Mouse (Mus musculus): ENCODE measurements around the gene Hmga1. TPM values are rescaled to one million over a fixed set of nuclear protein-coding genes. Genes with fewer than 3 reads are reported as not detected.

Gene Hmga1
- polyA plus RNA-seq, 1 experiment: 397 TPM

GRCm38 (mm10) chr17:27533354-27533753 is 22.9 kb upstream of the Hmga1 start:
- no peaks in the 10 kb centered on the region for H3K79me2 ChIP-seq (ENCODE audit: control insufficient read depth, insufficient read depth)
- H3K4me3 ChIP-seq (ENCODE audit: insufficient read depth, poor library complexity, severe bottlenecking): no peak overlapping the region
- no peaks in the 10 kb centered on the region for H3K36me3 ChIP-seq (ENCODE audit: control insufficient read depth, insufficient read depth)
- no peak overlapping the region for H3ac ChIP-seq (ENCODE audit: control insufficient read depth, insufficient read length, low read depth)
- H3K27me3 ChIP-seq (ENCODE audit: control insufficient read depth, insufficient read depth, insufficient read length): no peaks in the 10 kb centered on the region
- H3K79me3 ChIP-seq (ENCODE audit: low read depth): no peaks in the 10 kb centered on the region
- TF ChIP-seq USF1 (IDR thresholded peaks at IDR 0.05; ENCODE audit: low read depth): no peak
- no peak for TF ChIP-seq FOSL1 (IDR thresholded peaks at IDR 0.05; ENCODE audit: insufficient read depth, low read length, poor library complexity, severe bottlenecking)
- no peak for TF ChIP-seq MYOD1 (IDR thresholded peaks at IDR 0.05; ENCODE audit: control insufficient read depth, insufficient read length, low read depth)
- no peak for TF ChIP-seq CEBPB (IDR thresholded peaks at IDR 0.05; ENCODE audit: low read depth)
- no peak for TF ChIP-seq CTCF (IDR thresholded peaks at IDR 0.05; ENCODE audit: control insufficient read depth, insufficient read depth, insufficient read length)
- no peak for TF ChIP-seq MAX (IDR thresholded peaks at IDR 0.05)
- no peak for TF ChIP-seq MYOG (IDR thresholded peaks at IDR 0.05; ENCODE audit: control insufficient read depth, extremely low read depth, insufficient read length)

- H3K79me2 ChIP-seq (ENCODE audit: control insufficient read depth, insufficient read depth): no peaks in the 10 kb centered on the region
- no peak for TF ChIP-seq MYOD1 (IDR thresholded peaks at IDR 0.05; ENCODE audit: control insufficient read depth, insufficient read length, low read depth)
- no peak for TF ChIP-seq CEBPB (IDR thresholded peaks at IDR 0.05; ENCODE audit: low read depth)
- peak; percentile 98 for TF ChIP-seq CTCF (IDR thresholded peaks at IDR 0.05; ENCODE audit: control insufficient read depth, insufficient read depth, insufficient read length)
- no peak for TF ChIP-seq MYOG (IDR thresholded peaks at IDR 0.05; ENCODE audit: control insufficient read depth, extremely low read depth, insufficient read length)
- TF ChIP-seq FOSL1 (IDR thresholded peaks at IDR 0.05; ENCODE audit: insufficient read depth, low read length, poor library complexity, severe bottlenecking): no peak
- TF ChIP-seq MAX (IDR thresholded peaks at IDR 0.05): no peak
- no peaks in the 10 kb centered on the region for H3K27me3 ChIP-seq (ENCODE audit: control insufficient read depth, insufficient read depth, insufficient read length)
- H3K79me3 ChIP-seq (ENCODE audit: low read depth): no peaks in the 10 kb centered on the region
- H3K36me3 ChIP-seq (ENCODE audit: control insufficient read depth, insufficient read depth): no peaks in the 10 kb centered on the region
- no peak overlapping the region for H3K4me3 ChIP-seq (ENCODE audit: insufficient read depth, poor library complexity, severe bottlenecking)
- H3ac ChIP-seq (ENCODE audit: control insufficient read depth, insufficient read length, low read depth): no peak overlapping the region
Measured at GRCm38 (mm10) chr17:27534718-27535117, 21.6 kb upstream of the Hmga1 start.

GRCm38 (mm10) chr17:27541261-27541660 is 15.0 kb upstream of the Hmga1 start:
- no peak overlapping the region for H3K4me3 ChIP-seq (ENCODE audit: insufficient read depth, poor library complexity, severe bottlenecking)
- no peaks in the 10 kb centered on the region for H3K79me3 ChIP-seq (ENCODE audit: low read depth)
- no peak overlapping the region for H3ac ChIP-seq (ENCODE audit: control insufficient read depth, insufficient read length, low read depth)
- no peaks in the 10 kb centered on the region for H3K36me3 ChIP-seq (ENCODE audit: control insufficient read depth, insufficient read depth)
- TF ChIP-seq USF1 (IDR thresholded peaks at IDR 0.05; ENCODE audit: low read depth): no peak
- TF ChIP-seq MYOD1 (IDR thresholded peaks at IDR 0.05; ENCODE audit: control insufficient read depth, insufficient read length, low read depth): no peak
- no peak for TF ChIP-seq FOSL1 (IDR thresholded peaks at IDR 0.05; ENCODE audit: insufficient read depth, low read length, poor library complexity, severe bottlenecking)
- TF ChIP-seq CTCF (IDR thresholded peaks at IDR 0.05; ENCODE audit: control insufficient read depth, insufficient read depth, insufficient read length): no peak
- TF ChIP-seq CEBPB (IDR thresholded peaks at IDR 0.05; ENCODE audit: low read depth): no peak
- TF ChIP-seq MAX (IDR thresholded peaks at IDR 0.05): no peak
- no peak for TF ChIP-seq MYOG (IDR thresholded peaks at IDR 0.05; ENCODE audit: control insufficient read depth, extremely low read depth, insufficient read length)
- no peaks in the 10 kb centered on the region for H3K27me3 ChIP-seq (ENCODE audit: control insufficient read depth, insufficient read depth, insufficient read length)
- H3K79me2 ChIP-seq (ENCODE audit: control insufficient read depth, insufficient read depth): peaks cover 6% of the 10 kb centered on the region

GRCm38 (mm10) chr17:27541984-27542383 is 14.3 kb upstream of the Hmga1 start:
- Histone ChIP-seq H3K4me3 (ENCODE audit: insufficient read depth, poor library complexity, severe bottlenecking) (no peak overlapping the region), H3K79me2 (ENCODE audit: control insufficient read depth, insufficient read depth) (peaks cover 7% of the 10 kb centered on the region), H3K79me3 (ENCODE audit: low read depth) (no peaks in the 10 kb centered on the region), H3ac (ENCODE audit: control insufficient read depth, insufficient read length, low read depth) (no peak overlapping the region), H3K36me3 (ENCODE audit: control insufficient read depth, insufficient read depth) (no peaks in the 10 kb centered on the region), H3K27me3 (ENCODE audit: control insufficient read depth, insufficient read depth, insufficient read length) (no peaks in the 10 kb centered on the region)
- no peak for TF ChIP-seq MYOG (IDR thresholded peaks at IDR 0.05; ENCODE audit: control insufficient read depth, extremely low read depth, insufficient read length)
- no peak for TF ChIP-seq CEBPB (IDR thresholded peaks at IDR 0.05; ENCODE audit: low read depth)
- TF ChIP-seq CTCF (IDR thresholded peaks at IDR 0.05; ENCODE audit: control insufficient read depth, insufficient read depth, insufficient read length): no peak

- TF ChIP-seq CTCF (IDR thresholded peaks at IDR 0.05; ENCODE audit: control insufficient read depth, insufficient read depth, insufficient read length): no peak
- no peak for TF ChIP-seq MYOG (IDR thresholded peaks at IDR 0.05; ENCODE audit: control insufficient read depth, extremely low read depth, insufficient read length)
- no peak for TF ChIP-seq FOSL1 (IDR thresholded peaks at IDR 0.05; ENCODE audit: insufficient read depth, low read length, poor library complexity, severe bottlenecking)
- no peak for TF ChIP-seq MAX (IDR thresholded peaks at IDR 0.05)
- TF ChIP-seq USF1 (IDR thresholded peaks at IDR 0.05; ENCODE audit: low read depth): no peak
- TF ChIP-seq MYOD1 (IDR thresholded peaks at IDR 0.05; ENCODE audit: control insufficient read depth, insufficient read length, low read depth): no peak
- TF ChIP-seq CEBPB (IDR thresholded peaks at IDR 0.05; ENCODE audit: low read depth): no peak
- Histone ChIP-seq H3K27me3 (ENCODE audit: control insufficient read depth, insufficient read depth, insufficient read length) (no peaks in the 10 kb centered on the region), H3K79me3 (ENCODE audit: low read depth) (no peaks in the 10 kb centered on the region)
Measured at GRCm38 (mm10) chr17:27544551-27544950, 11.7 kb upstream of the Hmga1 start.

GRCm38 (mm10) chr17:27545991-27546390 is 10.3 kb upstream of the Hmga1 start:
- TF ChIP-seq CTCF (IDR thresholded peaks at IDR 0.05; ENCODE audit: control insufficient read depth, insufficient read depth, insufficient read length) (no peak), FOSL1 (IDR thresholded peaks at IDR 0.05; ENCODE audit: insufficient read depth, low read length, poor library complexity, severe bottlenecking) (no peak), USF1 (IDR thresholded peaks at IDR 0.05; ENCODE audit: low read depth) (no peak), MAX (IDR thresholded peaks at IDR 0.05) (no peak), MYOG (IDR thresholded peaks at IDR 0.05; ENCODE audit: control insufficient read depth, extremely low read depth, insufficient read length) (no peak), MYOD1 (IDR thresholded peaks at IDR 0.05; ENCODE audit: control insufficient read depth, insufficient read length, low read depth) (no peak), CEBPB (IDR thresholded peaks at IDR 0.05; ENCODE audit: low read depth) (no peak)
- H3K79me2 ChIP-seq (ENCODE audit: control insufficient read depth, insufficient read depth): peaks cover 7% of the 10 kb centered on the region
- H3K79me3 ChIP-seq (ENCODE audit: low read depth): no peaks in the 10 kb centered on the region
- no peaks in the 10 kb centered on the region for H3K36me3 ChIP-seq (ENCODE audit: control insufficient read depth, insufficient read depth)
- no peak overlapping the region for H3ac ChIP-seq (ENCODE audit: control insufficient read depth, insufficient read length, low read depth)
- H3K27me3 ChIP-seq (ENCODE audit: control insufficient read depth, insufficient read depth, insufficient read length): no peaks in the 10 kb centered on the region
- no peak overlapping the region for H3K4me3 ChIP-seq (ENCODE audit: insufficient read depth, poor library complexity, severe bottlenecking)

More at GRCm38 (mm10) chr17:27544551-27544950, 11.7 kb upstream of the Hmga1 start:
- Histone ChIP-seq H3ac (ENCODE audit: control insufficient read depth, insufficient read length, low read depth) (no peak overlapping the region), H3K4me3 (ENCODE audit: insufficient read depth, poor library complexity, severe bottlenecking) (no peak overlapping the region), H3K79me2 (ENCODE audit: control insufficient read depth, insufficient read depth) (peaks cover 7% of the 10 kb centered on the region), H3K36me3 (ENCODE audit: control insufficient read depth, insufficient read depth) (no peaks in the 10 kb centered on the region)

All from C2C12 (cell line).